ENCODE assay signal across 8 mouse cellular contexts in genomic region chr7:16891641-16892351, GRCm38 (mm10). TPM values are rescaled to one million over a fixed set of nuclear protein-coding genes. Genes with fewer than 3 reads are reported as not detected.
DNase-seq lines count a peak whose midpoint lies in the region; ATAC-seq lines count a peak whose summit lies in the region.

Gng8 (plus strand) TSS chr7:16891786.

- peaks cover 7% of the 10 kb centered on the region for H3K36me3 ChIP-seq in hindbrain, embryonic 14.5 days (replicated peaks; ENCODE audit: control insufficient read depth, insufficient read depth)

- WGBS in hindbrain, embryonic 14.5 days = under 1% methylated on average over 30 of the region's 30 CpGs

- DNase-seq in NIH3T3 (ENCODE audit: low read depth) = peak; percentile 96
- peak; percentile 90 to 92 for DNase-seq in cerebellum, postnatal 14 days
- DNase-seq in frontal cortex, postnatal 36 days (ENCODE audit: low spot score in 2 of 2) = peak; percentile 83 to 87
- peak; percentile 89 for DNase-seq in hindbrain, embryonic 14.5 days (ENCODE audit: low spot score)
- peak; percentile 78 to 83 for DNase-seq in layer of hippocampus, postnatal 36 days
- DNase-seq in lung, postnatal 36 days = peak; percentile 93
- peak; percentile 95 for DNase-seq in retina, embryonic 14.5 days (ENCODE audit: low spot score)
- DNase-seq in thymus, postnatal 36 days = peak; percentile 78 to 79

- H3K4me3 ChIP-seq in hindbrain, embryonic 14.5 days (replicated peaks; ENCODE audit: low read length) = peak within 1 kb of the TSS; percentile 9; the same call in 1 of the 2 replicates

- H3K9ac ChIP-seq in hindbrain, embryonic 14.5 days = no peak within 1 kb of the TSS

- peak; percentile 66 for ATAC-seq in hindbrain, embryonic 14.5 days (ENCODE audit: low FRiP score)

- H3K27me3 ChIP-seq in hindbrain, embryonic 14.5 days (ENCODE audit: control insufficient read depth, insufficient read depth, low read length) = peaks cover 18% of the 10 kb centered on the region

- no peaks in the 10 kb centered on the region for H3K9me3 ChIP-seq in hindbrain, embryonic 14.5 days (ENCODE audit: control insufficient read depth, low read length)

- H3K27ac ChIP-seq in hindbrain, embryonic 14.5 days = no peak within 1 kb of the TSS; the same call in 1 of the 2 replicates

- H3K4me2 ChIP-seq in hindbrain, embryonic 14.5 days (replicated peaks) = peak within 1 kb of the TSS; percentile 48

- peaks cover 15% of the 10 kb centered on the region for H3K4me1 ChIP-seq in hindbrain, embryonic 14.5 days (replicated peaks; ENCODE audit: control insufficient read depth, insufficient read depth, low read length)

RNA-seq across cellular contexts. Expression of gene Gng8, which starts in this region (rescaled TPM):
- 0.78 and 2.5 TPM in 2 replicates for polyA plus RNA-seq in hindbrain, embryonic 14.5 days (2014; fragmentation: Nextera tagmentation; extraction: Ambion mirVana)
- 1 to 10 TPM; 2.4 to 2.7 TPM for total RNA-seq in layer of hippocampus, postnatal 36 days (2021)
